Mouse (Mus musculus) layer of hippocampus, adult 9-10 months (tissue): ENCODE results near the gene Adat2.

Experiments
- DNase-seq: peaks from one replicate; pipeline ENCODE4 v3.0.0; 2022; ENCODE audit warnings: low spot score

The Adat2 gene

DNA sequence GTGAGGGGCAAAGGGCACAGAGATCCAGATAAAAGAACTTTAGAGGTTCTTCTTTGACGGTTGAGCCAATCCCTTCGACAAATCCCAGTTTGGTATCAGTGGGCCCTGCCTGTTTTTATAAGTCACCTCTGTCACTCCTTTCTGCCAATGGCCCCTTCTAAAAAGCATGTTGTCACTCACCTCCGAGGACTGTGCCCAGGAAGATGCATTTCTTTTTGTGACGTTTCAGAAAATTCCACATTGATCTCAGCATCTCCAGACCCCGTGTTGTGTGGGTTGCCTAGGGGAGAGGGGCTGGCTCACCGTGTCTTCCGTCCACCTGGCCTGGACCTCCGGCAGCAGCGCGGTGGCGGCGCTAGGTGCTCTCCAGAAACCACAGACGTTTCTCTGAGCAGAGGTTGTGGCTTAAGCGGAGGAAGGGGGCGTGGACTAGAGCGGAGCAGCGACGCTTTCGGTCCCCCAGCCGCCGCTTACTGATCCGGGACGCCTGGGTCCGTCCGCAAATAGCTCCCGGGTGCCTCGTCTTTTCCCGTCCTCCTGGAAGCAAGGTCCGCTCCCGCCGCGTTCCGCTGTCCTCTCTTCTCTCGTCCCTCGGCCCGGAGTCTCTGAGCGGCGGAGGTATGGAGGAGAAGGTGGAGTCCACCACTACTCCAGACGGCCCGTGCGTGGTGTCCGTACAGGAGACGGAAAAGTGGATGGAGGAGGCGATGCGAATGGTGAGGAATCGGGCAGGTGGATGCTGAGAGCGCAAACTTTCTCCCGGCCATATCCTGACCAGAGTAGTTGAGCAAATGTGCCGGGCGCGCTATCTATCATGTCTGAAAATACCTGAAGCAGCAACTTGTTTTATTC lies at the start of gene Adat2, which contains the start of gene Pex3:
Gene Adat2 (plus strand): TSS at position 249 of the 852 bp plus-strand sequence.
Gene Pex3 (minus strand): TSS at position 497 of the 852 bp plus-strand sequence.
- DNase-seq: peak; percentile 79

DNA sequence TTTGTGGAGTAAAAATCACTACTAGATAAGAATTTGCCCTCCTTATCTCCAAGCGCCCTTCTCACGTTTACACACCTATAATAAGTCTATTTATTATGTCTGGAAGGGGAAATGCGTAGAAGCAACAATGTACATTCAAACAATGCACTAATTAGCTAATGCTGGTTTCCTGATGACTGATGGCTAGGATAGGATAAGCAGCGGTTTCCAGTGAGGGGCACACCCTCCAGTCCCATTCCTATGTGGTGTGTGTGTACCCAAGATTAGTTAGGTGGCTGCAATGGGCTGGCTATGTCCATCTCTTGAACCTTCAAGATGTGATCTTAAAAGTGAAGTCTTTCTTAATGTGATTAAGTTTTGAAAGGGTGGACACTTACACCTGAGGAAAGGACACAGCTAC lies 30.8 kb upstream of the Adat2 start:
- DNase-seq: no peak

DNA sequence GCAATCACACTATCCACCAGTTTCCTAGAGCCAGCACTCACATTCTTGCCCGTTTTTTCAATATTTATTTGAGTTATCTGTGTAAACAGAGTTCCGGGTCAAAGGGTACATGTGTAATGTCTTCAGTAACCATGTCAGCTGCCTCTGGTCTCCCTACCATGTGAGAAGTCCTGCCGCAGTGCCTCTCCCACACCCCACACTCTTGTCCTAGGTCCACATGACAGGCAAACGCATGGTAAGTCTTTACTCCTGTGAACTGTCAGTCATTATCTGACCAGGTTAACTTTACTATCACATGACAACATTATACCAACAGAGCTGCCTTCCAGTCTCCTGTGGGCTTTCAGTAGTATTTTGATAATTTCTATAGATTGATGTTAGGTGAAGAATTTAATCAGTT lies 24.5 kb upstream of the Adat2 start:
- DNase-seq: no peak

DNA sequence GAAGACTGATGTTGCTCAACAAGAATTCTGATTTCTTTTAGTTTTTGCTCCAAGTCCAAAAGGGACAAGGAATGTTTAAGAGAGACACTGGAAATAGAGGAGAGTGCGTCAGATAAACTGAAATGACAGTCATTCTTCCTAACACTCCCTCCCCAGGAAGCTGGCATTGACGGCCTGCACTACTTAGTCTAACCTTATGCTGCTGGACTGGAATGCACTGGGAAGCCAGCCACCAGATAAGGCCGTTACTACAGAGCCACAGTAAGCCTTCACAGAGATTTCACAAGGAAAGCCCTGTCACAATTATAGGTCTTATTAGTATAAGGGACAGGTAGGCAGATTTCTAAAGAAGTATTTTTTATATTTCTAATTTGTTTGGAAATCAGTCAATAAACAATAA lies 17.9 kb upstream of the Adat2 start:
- DNase-seq: no peak

DNA sequence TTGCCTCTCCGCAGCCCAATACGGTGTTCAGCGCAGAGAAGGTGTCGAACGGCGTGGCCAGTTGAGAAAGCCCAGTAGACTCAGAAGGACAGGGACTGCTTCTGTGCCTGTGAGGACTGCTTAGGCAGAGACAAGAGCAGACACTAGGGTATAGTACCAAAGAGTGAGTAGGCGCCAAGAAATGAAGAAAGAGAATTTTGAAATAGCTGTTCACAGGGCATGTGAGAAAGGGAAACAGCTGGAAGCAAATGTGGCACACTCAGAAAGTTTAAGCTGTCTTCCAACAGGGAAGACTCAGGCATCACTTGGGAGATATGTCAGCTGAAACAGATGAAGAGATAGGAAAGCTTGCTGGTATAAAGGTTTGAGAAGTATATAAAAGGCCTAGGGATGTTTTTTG lies 16.0 kb upstream of the Adat2 start:
- no peak for DNase-seq

DNA sequence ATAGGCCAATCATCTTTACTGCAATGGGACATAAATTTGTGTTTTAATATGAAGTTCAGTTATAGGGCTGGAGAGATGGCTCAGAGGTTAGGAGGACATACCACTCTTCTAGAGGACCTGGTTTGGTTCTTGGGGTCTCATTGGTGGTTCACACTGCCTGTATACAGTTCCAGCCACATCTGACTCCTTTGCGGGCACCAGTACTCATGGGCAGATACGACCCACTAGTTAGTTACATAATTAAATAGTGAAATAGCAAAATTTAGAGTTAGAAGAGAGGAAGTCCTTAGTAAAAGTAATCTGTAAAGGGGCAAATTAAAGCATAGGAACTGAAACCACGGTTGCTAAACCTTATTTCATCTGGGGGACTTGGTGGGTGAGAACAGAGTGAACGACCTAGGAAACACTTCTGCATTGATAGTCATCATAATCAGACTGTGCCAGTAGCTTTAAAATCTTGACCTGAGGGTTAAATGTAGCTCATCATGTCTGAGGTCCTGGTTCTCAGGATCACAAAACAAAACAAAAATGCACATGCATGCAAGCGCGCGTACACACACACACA lies 12.8 kb upstream of the Adat2 start:
- no peak for DNase-seq

DNA sequence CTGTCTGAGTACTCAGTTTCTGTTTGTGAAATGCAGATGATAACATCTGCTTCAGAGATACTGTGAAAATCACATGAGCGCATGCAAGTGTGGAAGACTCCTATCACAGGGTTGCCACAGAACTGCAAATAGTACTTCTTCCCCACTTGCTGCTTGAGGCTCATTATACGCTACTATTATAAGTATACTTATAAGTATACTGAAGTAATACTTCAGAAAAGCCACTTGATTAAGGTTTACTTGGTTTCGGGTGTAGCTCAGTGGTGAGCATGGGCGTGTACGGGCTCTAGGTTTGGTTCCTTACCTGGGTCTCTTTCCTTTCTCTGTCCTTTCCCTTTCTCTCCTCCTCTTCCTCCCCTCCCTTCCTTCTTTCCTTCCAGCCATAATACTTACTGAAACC lies 11.0 kb upstream of the Adat2 start:
- DNase-seq: no peak

DNA sequence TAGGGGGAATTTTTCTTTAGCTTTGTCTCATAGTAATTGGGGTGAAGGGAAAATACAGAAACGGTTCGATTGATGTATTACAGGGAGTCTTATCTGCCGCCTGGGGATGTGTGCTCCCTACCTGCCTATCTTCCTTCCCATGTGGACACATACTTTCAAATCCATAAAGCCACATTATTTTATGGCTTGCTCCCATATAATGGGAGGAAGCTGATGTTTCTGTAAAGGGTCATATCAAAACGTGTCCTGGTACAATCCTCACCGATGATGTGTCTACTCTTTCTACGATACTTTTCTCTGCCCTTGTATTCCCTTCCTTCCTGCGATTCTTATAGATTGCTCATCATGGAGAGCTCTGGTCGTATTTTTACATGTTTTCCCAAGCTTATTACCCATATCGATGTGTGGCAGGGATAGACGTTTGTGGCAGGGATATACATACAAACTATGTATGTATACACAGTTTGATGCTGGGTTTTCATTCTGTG lies 848 bp downstream of the Adat2 start:
- DNase-seq: no peak

DNA sequence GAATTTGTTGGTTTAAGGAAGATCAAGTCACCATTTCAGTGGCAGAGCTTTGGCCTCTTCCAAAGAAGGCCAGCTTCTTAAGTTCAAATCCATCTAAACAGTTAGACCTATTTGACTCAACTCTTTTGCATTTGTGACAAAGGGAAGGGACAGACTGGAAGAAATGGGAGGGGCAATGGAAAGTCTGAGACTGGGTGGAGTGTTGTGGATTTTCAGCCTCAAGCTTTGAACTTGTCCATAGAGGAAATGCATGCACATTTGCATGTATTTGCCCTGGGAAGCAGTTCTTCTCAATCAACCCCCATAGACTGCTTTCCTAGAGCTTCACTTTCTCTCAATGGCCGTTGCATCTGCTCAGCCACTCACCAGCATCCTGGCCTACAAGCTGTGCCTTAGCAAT lies 1.6 kb downstream of the Adat2 start:
- DNase-seq: no peak

DNA sequence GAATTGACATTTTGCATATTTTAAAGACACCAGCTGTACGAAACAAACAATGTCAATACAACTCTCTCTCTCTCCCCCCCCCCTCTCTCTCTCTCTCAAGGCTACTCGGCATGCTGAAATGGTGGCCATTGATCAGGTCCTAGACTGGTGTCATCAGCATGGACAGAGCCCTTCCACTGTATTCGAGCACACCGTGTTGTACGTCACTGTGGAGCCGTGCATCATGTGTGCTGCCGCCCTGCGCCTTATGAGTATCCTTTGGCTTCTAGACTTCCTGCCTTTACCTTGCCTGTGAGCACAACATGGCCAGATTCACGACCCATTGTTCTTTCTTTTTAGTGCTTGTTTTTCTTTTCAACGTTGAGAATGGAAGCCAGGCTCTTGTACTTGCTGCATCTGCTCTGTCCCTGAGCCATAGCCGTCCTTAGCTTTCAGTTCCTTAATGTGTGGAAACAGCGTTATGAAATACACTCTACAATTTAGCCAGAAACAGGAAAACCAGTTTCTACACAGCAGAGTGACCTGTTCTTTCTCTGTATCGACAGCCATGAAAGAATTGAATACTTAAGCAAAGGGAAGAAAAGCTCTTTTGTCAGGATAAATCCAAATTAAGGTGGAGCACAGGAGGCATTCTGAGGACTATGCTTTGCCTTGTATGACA lies 7.5 kb downstream of the Adat2 start:
- DNase-seq: no peak

DNA sequence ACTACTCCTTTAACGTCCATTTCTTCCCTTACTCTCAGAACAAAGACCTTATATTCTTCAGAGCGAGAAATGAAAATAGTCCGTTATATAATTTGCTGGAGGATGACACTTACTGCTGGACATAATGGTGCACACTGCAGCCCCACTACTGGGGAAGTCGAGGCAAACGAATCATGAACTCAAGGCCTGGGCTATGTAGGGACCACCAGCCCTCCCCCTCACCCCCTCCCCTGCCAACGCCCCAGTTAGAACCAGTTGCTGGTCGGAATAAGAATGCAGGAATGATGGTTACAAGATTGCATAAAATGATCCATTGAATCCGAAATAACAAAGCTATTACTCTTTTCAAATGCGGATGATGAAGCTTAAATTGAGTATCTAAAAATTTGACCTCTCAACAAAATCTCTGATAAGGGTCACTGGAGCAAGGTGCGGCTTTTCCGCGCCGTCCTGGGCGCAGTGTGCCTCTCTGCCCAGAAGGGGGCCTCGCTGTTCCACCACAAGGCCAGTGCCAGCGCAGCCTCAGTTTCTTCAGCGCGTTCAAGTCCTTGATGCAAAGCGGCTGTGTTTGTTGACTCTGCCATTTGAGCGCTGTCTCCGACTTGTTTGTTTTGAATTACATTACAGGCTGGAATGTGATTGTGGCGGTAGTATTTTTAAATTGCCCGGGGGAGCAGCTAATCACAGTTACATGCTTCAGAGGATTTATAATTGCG lies 11.8 kb downstream of the Adat2 start:
- DNase-seq: no peak

DNA sequence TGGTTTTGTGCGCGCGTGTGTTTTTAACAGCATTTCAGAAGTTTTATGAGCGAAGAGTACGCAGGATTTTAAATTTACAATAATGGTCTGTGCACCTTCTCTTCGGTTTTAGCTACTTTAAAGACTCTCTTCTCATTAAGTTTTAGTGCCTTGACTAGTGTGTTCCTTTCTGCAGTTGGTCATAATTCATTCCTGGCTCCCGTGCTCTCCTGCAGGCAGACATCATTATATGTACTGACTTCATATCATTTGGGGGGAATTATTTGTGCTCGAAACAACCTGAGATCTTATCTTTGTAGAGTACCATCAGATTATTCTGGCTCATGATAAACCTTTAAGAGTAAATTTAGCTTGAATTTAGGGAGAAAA lies 12.4 kb downstream of the Adat2 start:
- DNase-seq: no peak

DNA sequence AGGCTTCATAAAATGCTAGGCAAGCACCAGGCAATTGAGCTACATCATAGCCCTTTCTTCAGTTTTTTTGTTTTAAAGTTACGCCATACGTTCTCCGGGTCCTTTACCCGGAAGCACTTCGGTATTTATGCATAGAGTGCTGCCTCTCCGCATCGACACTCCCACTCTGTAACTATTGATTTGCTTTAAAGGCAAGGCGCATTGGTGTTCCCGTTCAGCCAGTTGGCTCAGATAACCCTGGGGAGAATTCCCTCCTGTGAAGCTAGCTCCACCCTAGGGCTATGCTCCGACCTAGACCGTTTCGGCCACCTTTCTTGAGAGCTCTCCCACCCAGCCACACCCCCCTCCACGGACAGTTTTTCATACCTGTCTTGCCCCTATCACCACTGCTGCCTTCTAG lies 13.7 kb downstream of the Adat2 start:
- DNase-seq: no peak

DNA sequence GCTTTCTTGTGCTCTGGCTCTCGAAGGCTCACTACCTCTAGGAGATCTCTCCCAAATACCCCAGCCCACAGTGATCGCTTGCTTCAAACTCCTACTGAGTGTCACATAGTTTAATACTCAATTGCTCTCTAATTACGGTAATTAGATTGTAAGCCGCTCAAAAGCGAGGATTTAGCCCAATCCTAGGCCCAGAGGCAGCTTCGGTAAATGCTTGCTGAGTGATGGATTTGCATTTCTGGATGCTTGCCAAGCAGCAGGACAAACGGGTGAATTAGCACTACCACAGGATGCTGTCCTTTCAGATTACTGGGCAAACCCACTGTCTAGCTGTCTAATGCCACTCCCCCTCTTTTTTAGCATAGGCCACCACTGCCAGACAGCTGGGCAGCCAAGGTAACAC lies 17.1 kb downstream of the Adat2 start:
- DNase-seq: no peak

DNA sequence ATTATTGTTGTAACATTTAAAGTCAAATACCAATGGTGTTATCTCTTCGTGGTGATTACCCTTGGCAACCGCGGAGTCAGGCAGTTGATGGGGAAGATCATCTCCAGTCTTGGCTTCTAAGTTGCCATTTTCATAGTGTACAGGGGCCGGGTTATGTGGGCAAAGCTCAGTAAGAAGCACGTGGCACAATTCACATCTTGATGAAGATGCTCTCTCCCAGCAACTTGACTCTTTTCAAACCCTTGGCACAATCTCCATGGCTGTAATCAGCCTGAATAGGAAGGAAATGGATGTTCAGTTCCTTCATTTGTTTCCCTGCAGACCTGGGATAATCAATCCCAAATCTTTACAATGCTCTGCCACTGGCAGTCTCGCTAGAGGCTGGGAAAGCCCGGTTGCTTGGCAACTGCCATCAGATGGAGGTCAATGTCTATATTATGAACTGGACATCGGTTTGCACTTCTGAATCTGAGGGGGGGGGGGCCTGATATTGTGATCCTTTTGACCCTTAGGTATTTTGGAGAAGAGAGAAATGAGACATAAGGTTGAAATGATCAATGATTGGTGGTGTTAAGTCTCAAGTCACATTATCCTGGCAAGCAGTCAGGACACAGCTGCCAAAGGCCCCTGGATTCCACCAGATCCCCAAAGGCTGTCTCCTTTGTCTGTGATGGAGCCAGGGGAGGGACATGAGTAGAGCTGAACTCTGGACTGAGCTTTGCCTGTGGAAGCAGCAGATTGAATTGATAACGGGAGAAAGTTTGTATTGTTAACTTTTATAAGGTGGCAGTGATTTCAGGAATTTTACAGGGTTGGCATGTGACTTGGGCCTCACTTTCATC lies 18.2 kb downstream of the Adat2 start:
- DNase-seq: no peak

DNA sequence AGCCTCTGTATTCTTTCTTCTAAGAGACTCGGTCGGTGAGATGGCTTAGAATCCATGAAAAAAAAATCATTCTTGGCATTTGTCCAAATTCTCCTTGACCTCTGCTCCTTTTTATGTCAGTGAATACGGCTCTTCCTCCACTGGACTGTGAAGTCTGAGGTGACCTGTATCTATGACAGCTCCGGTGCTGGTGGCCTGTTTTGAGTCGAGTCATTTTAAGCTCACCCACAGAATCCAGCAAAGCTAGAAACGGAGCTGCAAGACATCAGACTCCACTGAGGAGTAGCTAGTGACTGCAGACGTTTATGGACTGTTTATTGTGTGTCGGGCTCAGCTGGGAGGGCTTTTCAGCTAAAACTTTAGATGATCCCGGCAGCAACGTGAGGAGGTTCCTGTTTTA lies 19.3 kb downstream of the Adat2 start:
- no peak for DNase-seq

DNA sequence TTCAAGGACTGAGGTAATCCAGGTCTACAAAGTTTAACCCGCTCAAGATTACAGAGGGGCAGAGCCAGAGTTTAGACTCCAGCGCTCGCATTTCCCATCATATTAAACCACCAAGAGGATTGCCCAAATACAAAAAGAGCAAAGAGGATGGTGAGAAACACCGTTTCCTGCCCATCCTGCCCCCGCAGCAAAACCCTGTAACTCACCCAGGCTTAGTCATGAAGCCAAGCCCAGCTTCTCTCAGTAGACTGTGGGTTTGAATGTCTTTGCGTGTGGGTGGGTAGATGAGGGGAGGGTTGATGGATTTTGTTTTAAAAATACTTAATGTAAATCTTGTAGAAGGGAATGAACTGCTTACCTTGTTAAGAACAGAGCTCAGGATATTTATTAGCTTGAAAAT lies 19.7 kb downstream of the Adat2 start:
- no peak for DNase-seq

DNA sequence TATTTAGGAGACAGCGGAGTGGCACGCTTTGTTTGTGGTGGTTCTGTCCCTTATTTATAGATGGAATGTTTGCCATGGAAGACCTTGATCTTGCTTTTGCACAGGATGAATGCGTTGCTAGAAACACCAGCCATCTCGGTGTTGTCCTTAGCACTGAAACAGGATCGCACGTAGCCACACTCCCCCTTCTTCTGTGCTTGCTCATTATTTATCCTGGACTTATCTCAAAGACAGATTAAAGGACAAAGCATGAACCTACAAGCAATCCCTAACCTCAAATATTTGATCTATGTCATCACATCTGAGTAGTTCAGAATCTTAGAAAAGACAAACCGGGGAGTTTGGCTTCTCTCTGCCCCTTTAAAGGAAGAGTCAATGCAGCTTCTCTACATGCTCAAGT lies 24.4 kb downstream of the Adat2 start:
- DNase-seq: no peak

DNA sequence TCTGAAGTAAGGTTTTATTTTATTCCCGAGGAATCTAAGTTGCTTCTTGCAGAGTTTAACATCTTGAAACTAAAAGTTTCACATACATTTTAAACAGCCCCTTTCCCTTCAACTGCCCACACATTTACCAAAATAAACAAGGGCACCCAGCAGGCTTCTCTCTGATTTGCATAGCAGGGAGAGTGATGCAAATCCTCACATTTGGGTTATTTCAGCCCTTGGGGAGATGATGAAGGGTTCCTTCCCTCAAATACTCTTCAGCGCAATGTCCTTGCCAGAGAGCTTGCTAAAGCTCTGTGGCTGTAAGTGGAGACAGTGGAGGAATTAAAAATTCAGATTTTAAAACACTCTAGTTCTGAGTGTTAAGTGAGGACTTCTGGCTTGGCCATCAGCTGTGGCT lies 35.2 kb downstream of the Adat2 start:
- DNase-seq: no peak

DNA sequence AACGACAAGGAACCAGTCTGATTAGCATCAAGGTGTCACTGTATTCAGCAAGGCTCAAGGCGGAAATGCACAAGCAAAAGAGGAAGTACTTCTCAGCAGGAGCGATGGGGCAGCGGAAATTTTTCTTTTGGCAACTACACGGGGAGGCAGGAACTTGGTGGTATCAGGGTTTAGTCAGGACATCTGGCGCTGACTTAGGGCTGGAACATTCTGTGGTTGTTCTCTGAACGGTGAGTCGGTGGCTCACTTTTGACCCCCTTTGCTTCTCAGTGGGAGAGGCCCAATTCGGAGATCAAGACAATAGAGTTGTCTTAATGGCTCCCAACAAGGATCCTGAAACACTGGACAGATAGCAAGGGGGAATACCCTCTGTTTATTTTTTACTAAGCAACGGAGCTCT lies 39.5 kb downstream of the Adat2 start:
- no peak for DNase-seq

DNA sequence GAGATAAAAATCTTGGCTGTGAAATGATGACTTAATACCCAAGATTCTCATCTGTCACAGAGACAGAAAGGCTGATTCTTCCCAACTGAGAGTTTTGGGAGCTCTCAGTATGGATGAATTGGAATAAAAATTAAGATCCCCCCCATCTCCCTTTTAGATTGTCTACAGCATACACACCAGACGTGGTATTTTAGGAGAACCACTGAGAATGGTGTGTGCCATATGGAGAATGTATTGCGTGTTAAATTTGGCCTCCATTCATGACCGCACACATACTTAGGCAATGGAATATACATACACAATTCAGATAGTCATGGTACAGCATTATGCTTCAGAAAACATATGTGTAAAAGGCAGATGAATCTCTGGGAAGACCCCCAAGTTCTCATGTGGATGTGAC lies 40.8 kb downstream of the Adat2 start:
- DNase-seq: no peak

DNA sequence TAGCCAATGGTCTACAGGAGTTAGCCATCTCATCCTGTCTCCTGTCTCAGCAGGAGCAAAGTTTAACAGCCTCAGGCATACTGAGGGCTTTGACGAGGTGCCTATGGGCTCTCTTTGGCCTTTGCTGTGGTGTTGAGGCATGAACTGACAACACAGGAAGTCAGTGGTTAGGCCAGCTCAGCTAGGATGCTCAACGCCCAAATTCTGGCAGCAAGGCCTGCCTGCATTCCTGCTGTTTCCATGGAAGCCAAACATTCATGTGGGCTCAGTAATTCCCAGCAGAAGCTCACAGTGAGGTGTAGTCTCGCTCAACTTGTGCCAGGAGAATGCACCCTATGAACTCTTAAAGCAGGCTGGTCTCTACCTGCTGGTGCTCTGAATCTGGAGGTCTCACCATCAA lies 43.4 kb downstream of the Adat2 start:
- DNase-seq: no peak
